Mouse (Mus musculus) right cerebral cortex, postnatal 25 days (tissue): ENCODE measurements around the gene Sirt2.

Source experiments
- DNase-seq: peaks from one replicate; pipeline ENCODE4 v3.0.0; 2022

Gene Sirt2

DNA sequence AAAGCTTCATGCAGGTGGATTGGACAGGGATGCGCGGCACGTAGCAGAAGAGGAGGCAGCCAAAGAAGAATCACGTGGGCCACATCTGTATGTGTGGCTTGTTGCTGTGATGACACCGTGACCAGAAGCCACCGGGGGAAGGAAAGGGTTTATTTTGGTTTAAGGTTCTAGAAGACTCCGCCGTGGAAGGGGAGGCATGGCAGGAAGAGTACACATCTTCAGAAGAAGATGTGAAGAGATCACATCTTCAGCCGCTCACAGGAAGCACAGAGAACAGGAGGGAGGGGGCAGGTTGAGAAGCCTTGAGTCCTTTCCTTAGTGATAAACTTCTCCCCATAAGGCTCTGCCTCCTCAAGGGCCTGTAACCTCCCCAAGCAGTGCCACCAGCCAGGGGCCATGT lies 33.5 kb downstream of the Sirt2 start:
- DNase-seq: no peak

GRCm38 (mm10) chr7:28801451-28801850 lies 34.9 kb downstream of the Sirt2 start:
- DNase-seq: no peak

- DNase-seq: no peak
These were observed 35.6 kb downstream of the Sirt2 start for GRCm38 (mm10) chr7:28801901-28802670.

DNA sequence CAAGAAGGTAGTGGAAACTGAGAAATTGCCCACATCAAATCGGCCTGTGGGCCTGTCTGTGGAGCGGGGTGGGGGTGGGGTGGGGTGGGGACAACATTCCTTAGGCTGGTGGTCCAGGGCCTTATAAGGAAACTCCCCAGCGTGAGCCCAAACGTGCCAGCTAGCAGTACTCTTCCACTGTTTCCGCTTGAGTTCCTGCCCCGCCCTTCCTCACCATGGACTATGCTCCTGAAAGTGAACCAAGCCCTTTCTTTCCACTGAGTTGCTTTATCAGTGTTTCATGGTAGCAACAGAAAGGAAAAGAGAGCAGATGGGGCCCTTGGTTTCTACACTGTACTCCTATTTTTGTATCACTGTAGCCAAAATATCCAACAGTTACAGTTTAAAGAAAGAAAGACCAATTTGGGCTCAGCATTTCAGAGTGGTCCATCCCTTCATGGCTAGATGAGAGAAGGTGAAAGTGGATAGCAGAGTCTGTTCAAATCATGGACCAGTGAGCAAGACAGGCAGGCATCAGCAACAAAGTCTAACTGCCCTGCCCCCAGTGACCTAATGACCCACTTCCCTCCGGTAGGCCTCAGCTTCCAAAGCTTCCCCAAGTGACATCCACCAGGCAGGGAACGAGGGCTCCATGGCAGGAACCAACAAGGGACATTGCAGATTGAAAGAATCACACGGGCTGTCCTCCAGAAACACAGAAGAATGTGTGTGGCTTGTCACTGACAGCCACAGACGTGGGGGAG lies 36.5 kb downstream of the Sirt2 start:
- DNase-seq: no peak

DNA sequence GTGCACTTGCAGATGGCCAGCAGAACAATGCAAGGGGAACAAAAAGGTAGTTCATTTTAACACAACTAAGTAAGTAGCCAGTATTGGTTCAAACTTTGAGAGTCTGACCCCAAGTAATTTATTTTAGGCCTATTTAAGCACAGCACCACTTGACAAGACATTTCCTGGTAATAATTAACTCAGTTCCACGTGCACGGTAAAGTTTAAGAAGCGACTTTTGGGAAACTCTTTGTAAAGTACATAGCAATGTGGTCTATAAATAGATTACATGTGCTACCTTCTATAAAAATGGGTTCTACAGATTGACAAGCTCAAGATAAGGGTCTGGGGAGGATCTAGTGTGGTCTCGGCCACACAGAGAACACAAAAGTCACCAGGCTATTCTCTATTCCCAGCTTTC lies 37.2 kb downstream of the Sirt2 start:
- DNase-seq: no peak

DNA sequence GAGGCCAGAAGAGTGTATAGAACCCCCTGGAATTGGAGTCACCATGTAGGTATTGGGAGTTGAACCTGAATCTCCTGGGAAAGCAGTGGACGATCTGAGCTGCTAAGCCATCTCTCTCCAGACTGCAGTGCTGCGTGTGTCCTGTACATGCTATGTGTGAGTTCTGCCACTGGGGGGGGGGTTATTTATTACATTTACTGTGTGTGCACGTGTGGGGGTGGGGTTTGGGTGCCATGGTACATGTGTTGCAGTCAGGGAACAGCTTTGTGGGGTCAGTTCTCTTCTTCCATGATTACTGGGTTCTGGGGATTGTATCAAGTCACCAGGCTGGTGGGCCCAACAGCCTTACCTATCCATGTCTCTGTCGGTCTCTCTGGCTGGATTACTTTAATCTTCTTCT lies 40.3 kb downstream of the Sirt2 start:
- no peak for DNase-seq

DNA sequence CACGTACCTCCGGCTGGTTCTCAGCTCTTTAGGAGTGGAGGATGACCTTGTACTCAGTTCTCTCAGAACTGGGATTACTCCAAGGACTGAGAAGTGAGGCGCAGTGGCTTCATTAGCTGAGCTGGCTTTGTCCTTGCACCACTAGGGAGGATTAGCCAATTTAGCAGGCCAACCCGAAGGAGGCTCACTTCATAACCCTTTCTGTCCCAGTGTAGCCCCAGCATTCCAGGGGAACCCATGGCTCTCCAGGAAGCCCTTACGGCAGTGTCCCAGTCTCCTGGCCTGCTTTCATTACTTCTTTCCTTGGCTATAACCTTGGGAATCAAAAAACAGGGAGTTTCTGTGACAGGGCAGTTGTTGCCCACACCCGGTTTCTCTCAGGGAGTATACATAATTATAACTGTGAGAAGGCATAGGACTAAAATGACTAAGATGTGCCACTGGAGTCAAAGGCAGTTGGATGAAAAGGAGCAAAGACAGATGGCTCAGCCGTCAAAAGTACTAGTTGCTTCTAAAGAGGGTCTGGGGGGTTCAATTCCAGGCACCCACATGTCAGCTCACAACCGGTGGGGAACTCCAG lies 41.2 kb downstream of the Sirt2 start:
- DNase-seq: no peak

DNA sequence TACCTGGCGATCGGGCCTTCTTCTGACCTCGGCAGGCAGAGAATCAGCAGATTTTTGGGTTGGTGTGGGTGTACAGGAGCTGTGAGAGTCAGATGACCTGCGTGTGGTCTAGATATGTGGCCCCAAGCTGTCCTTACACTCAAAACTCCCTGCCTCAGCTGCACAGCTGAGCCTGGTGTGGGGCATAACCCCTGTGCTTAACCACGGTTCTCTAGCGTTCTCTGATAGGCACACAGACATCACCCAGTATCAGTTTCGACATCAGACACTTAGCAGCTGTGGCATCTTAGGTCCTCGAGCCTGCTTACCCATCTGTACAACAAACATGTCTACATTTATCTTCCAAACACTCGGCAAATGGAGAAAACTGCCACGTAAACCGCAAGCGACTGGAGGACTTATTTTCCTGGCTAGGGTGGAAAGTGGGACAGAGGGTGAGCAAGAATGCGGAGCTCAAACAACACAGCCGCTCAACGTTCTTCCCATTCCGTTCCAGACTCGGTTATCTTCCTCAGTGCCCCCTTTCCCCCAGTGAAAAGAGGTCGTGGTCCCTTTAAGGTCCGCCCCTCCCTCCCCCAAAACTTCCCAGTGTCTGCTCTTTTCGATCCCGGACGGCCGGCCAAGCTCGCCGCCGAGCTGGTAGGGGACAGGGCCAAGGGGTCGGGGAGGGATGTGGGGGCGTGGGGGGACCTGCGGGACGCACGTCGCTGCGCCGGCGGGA lies 41.8 kb downstream of the Sirt2 start, which contains the start of gene Hnrnpl:
Gene Hnrnpl, plus strand, starts transcription at position 321 of the 721 bp plus-strand sequence.
- no peak for DNase-seq

DNA sequence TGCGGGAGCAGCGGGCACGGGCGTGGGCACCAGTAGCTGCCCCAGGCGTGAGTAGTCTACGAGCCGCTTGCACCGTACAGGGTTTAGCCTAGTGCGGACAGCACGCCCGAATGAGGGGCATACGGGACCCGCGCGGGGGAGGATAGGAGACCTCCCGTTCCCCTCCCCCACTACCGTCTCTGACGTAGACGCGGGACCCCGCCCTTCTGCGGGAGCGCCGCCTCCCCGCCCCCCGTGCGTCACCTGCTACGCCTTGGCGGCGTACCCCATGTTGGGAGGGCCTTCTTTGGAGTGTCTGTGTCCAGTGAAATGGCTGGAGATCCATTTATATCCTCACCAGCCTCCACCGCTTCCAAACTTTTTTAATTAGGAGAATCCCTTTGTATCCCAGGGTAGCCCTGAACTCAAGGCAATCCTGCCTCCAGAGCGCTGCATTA lies 42.4 kb downstream of the Sirt2 start:
- DNase-seq: peak; percentile 95

DNA sequence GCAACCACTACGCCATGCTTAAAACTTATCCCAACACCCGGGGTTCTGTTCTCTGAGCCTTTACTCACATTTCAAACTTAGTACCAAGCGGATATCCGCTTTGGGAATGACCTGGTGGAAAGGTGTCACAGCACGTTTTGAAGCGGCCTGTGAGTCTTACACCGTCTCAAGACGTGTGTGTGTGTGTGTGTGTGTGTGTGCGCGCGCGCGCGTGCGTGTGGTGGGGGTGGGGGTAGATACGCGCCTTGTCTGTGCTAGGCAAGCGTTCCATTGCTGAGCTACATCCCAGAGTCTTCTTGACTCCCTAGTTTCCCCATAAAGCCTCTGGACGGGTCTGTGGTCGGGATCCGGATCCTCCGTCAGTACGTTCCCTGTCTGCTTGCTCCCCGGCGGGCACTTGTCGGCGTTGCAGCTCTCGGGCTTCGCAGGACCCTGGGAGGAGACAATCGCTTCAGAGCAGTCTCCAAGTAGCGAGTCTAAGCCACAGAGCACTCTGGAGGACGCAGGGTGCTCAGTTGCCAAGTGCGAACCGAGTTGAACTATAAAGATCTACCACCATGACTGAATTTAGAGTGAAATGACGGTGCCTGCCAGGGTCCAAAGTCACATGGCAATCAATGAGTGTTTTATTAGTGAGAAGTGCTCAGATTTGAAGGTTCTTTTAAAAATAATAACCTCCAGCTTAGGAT lies 43.0 kb downstream of the Sirt2 start:
- peak; percentile 59 for DNase-seq

GRCm38 (mm10) chr7:28810107-28811066 lies 43.9 kb downstream of the Sirt2 start:
- peak; percentile 98 for DNase-seq

GRCm38 (mm10) chr7:28811228-28811627 lies 44.7 kb downstream of the Sirt2 start:
- peak; percentile 93 for DNase-seq

DNA sequence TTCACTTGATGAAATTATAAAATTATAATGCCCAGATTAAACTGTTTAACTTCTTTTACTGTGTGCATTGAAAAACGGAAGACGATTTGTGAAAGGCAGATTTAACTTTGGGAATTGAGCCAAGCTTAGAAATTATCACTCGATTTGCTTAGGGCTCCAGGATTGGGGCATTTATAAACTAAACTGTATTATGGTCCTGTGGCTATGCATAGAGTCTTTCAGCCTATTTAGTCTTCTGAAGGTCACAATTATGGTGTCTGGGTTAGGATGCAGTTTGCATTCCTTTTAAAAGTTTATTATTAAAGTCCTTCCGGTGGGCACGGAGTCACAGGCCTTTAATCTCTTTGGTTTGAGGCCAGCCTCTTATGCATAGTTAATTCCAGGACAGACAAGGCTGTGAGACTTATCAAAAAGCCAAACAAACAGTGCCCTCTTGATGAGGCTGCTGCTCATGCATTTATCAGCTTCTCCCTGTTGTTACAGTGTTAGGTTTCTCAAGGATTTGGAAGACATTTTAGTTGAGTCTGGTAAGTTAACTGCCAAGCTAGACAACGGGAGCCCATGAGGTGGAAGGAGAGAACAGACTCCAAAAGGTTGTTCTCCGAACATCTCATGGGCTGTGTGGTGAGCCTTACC lies 45.2 kb downstream of the Sirt2 start:
- no peak for DNase-seq

GRCm38 (mm10) chr7:28812436-28812835 lies 45.9 kb downstream of the Sirt2 start:
- DNase-seq: no peak

GRCm38 (mm10) chr7:28812949-28813348 lies 46.4 kb downstream of the Sirt2 start:
- no peak for DNase-seq

DNA sequence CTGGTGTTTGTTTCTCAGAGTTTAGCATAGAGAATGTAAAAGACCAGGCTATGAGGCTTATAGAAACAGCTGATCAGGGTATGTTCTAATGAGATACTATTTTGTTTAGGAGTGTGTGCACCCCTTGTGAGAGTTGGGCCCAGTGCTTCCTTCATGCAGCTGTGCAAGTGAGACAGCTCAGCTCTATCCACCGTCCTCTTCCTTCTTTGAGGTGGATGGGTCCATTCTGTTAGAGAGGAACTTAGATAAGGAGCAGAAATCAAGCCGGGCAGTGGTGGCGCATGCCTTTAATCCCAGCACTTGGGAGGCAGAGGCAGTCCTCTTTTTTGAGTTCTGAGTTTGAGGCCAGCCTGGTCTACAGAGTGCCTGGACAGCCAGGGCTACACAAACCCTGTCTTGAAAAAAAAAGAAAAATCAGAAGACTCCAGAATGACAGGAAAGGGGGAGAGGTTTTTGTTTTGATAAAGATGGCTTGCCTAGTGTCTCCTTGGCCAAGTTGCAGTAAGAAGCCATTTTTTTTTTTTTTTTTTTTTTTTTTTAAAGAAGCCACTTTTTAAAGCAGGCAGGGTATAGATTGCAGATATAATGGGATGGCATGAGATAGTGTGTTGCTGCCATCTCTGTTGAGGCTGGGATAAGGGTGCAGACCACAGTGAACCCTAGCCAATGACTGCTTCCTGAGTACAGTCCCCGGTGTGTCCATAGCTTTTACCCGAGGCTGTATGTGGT lies 47.9 kb downstream of the Sirt2 start:
- DNase-seq: no peak

GRCm38 (mm10) chr7:28815230-28815629 lies 48.7 kb downstream of the Sirt2 start:
- no peak for DNase-seq

DNA sequence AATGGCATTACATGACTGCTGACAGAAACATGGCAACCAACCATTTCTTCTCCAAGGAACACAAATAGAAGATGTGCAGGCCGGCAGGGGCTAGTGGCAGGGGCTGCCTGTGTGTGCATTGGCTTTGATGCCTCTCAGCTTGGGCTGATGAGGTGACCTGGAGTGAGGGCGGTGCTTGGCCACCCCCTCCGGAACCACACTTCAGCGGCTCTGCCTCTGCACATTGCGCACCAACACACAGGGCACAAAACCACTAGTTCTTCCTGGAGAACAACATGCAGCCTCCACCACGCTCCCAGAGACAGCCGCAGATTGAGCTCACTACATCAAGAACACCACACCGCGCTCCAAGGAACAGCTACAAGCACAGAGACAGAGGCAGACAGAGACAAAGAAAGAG lies 49.7 kb downstream of the Sirt2 start:
- DNase-seq: no peak

- no peak for DNase-seq
These were observed 50.4 kb downstream of the Sirt2 start for GRCm38 (mm10) chr7:28816920-28817319.

DNA sequence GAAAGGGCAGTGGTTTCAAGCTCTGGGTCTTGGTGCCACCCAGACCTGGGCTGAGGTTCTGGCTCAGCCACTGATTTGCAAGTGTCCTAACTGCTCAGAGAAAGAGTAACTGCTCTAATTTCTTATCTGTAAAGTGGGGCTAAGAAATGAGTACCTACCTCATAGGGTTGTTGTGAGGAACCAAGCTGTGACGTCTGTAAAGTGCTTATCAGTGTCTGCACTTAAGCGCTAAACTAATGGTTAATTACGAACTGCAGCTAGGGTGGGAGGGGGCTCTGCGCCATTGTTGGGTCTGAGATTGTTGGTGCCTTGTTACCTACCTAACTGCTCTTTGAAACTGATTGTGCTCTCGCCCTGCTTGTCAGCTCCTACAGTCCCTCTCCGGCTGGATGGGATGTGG lies 51.0 kb downstream of the Sirt2 start:
- no peak for DNase-seq
